Mouse (Mus musculus): Measurements from ENCODE around the gene Id1. TPM values are rescaled to one million over a fixed set of nuclear protein-coding genes. Genes with fewer than 3 reads are reported as not detected.

Id1 gene
- polyA plus RNA-seq, 1 experiment from 2014 or later: 116 TPM

- no peak overlapping the region; the same call in 1 of the 2 replicates for H3K27ac ChIP-seq (ENCODE audit: low read depth, low read length)
- peaks cover 11% of the 10 kb centered on the region for H3K4me1 ChIP-seq (ENCODE audit: control insufficient read depth, insufficient read depth, low read length)
- H3K4me2 ChIP-seq (ENCODE audit: low read depth): peak overlapping the region; percentile 5; the same call in 1 of the 2 replicates
- peak; percentile 86 for DNase-seq (ENCODE audit: low spot score)
- no peaks in the 10 kb centered on the region for H3K9me3 ChIP-seq (ENCODE audit: control insufficient read depth, low read length)
- no peak overlapping the region for H3K9ac ChIP-seq (ENCODE audit: low read length)
- no peak overlapping the region for H3K4me3 ChIP-seq (ENCODE audit: low read depth, low read length)
- no peaks in the 10 kb centered on the region for H3K27me3 ChIP-seq (ENCODE audit: control insufficient read depth, insufficient read depth, low read length)
- WGBS: 19% methylated on average over 25 of the region's 25 CpGs
- peak; percentile 51 for ATAC-seq (ENCODE audit: insufficient read depth, low FRiP score, low TSS enrichment)
- no peaks in the 10 kb centered on the region for H3K36me3 ChIP-seq (ENCODE audit: control insufficient read depth, insufficient read depth, low read length)
Observed at GRCm38 (mm10) chr2:152766387-152767123, 30.5 kb downstream of the Id1 start.

GRCm38 (mm10) chr2:152767618-152768271 lies 31.7 kb downstream of the Id1 start:
- H3K9me3 ChIP-seq (ENCODE audit: control insufficient read depth, low read length): no peaks in the 10 kb centered on the region
- H3K4me2 ChIP-seq (ENCODE audit: low read depth): no peak overlapping the region
- 53% methylated on average over 12 of the region's 12 CpGs for WGBS
- no peak for DNase-seq (ENCODE audit: low spot score)
- no peaks in the 10 kb centered on the region for H3K36me3 ChIP-seq (ENCODE audit: control insufficient read depth, insufficient read depth, low read length)
- no peak overlapping the region for H3K4me3 ChIP-seq (ENCODE audit: low read depth, low read length)
- no peak for ATAC-seq (ENCODE audit: insufficient read depth, low FRiP score, low TSS enrichment)
- no peak overlapping the region for H3K27ac ChIP-seq (ENCODE audit: low read depth, low read length)
- no peak overlapping the region for H3K9ac ChIP-seq (ENCODE audit: low read length)
- no peaks in the 10 kb centered on the region for H3K27me3 ChIP-seq (ENCODE audit: control insufficient read depth, insufficient read depth, low read length)
- H3K4me1 ChIP-seq (ENCODE audit: control insufficient read depth, insufficient read depth, low read length): peaks cover 11% of the 10 kb centered on the region

- 86% methylated on average over 7 of the region's 7 CpGs for WGBS
- Histone ChIP-seq H3K27ac (ENCODE audit: low read depth, low read length) (no peak overlapping the region), H3K36me3 (ENCODE audit: control insufficient read depth, insufficient read depth, low read length) (no peaks in the 10 kb centered on the region)
Observed at GRCm38 (mm10) chr2:152769677-152770076, 33.6 kb downstream of the Id1 start.

GRCm38 (mm10) chr2:152771571-152771970 lies 35.5 kb downstream of the Id1 start:
- H3K36me3 ChIP-seq (ENCODE audit: control insufficient read depth, insufficient read depth, low read length): no peaks in the 10 kb centered on the region
- no peaks in the 10 kb centered on the region for H3K9me3 ChIP-seq (ENCODE audit: control insufficient read depth, low read length)
- no peak overlapping the region for H3K4me2 ChIP-seq (ENCODE audit: low read depth)
- ATAC-seq (ENCODE audit: insufficient read depth, low FRiP score, low TSS enrichment) (no peak), DNase-seq (ENCODE audit: low spot score) (no peak)
- no peak overlapping the region for H3K9ac ChIP-seq (ENCODE audit: low read length)
- 92% methylated on average over 9 of the region's 9 CpGs for WGBS
- no peaks in the 10 kb centered on the region for H3K4me1 ChIP-seq (ENCODE audit: control insufficient read depth, insufficient read depth, low read length)
- no peak overlapping the region for H3K27ac ChIP-seq (ENCODE audit: low read depth, low read length)
- no peak overlapping the region for H3K4me3 ChIP-seq (ENCODE audit: low read depth, low read length)
- no peaks in the 10 kb centered on the region for H3K27me3 ChIP-seq (ENCODE audit: control insufficient read depth, insufficient read depth, low read length)

More at GRCm38 (mm10) chr2:152769677-152770076, 33.6 kb downstream of the Id1 start:
- no peaks in the 10 kb centered on the region for H3K27me3 ChIP-seq (ENCODE audit: control insufficient read depth, insufficient read depth, low read length)
- DNase-seq (ENCODE audit: low spot score) (no peak), ATAC-seq (ENCODE audit: insufficient read depth, low FRiP score, low TSS enrichment) (no peak)
- no peaks in the 10 kb centered on the region for H3K9me3 ChIP-seq (ENCODE audit: control insufficient read depth, low read length)
- no peak overlapping the region for H3K9ac ChIP-seq (ENCODE audit: low read length)
- H3K4me3 ChIP-seq (ENCODE audit: low read depth, low read length): no peak overlapping the region
- H3K4me1 ChIP-seq (ENCODE audit: control insufficient read depth, insufficient read depth, low read length): peaks cover under 1% of the 10 kb centered on the region
- H3K4me2 ChIP-seq (ENCODE audit: low read depth): no peak overlapping the region

- no peak for ATAC-seq (ENCODE audit: insufficient read depth, low FRiP score, low TSS enrichment)
- 56% methylated on average over 1 of the region's 1 CpGs for WGBS
- H3K36me3 ChIP-seq (ENCODE audit: control insufficient read depth, insufficient read depth, low read length): no peaks in the 10 kb centered on the region
- H3K4me2 ChIP-seq (ENCODE audit: low read depth): no peak overlapping the region
- H3K4me3 ChIP-seq (ENCODE audit: low read depth, low read length): no peak overlapping the region
- no peak for DNase-seq (ENCODE audit: low spot score)
- H3K9me3 ChIP-seq (ENCODE audit: control insufficient read depth, low read length): no peaks in the 10 kb centered on the region
- H3K4me1 ChIP-seq (ENCODE audit: control insufficient read depth, insufficient read depth, low read length): no peaks in the 10 kb centered on the region
- H3K9ac ChIP-seq (ENCODE audit: low read length): no peak overlapping the region
- H3K27me3 ChIP-seq (ENCODE audit: control insufficient read depth, insufficient read depth, low read length): no peaks in the 10 kb centered on the region
- H3K27ac ChIP-seq (ENCODE audit: low read depth, low read length): no peak overlapping the region
Observed at GRCm38 (mm10) chr2:152772231-152772630, 36.2 kb downstream of the Id1 start.

GRCm38 (mm10) chr2:152775357-152775756 lies 39.3 kb downstream of the Id1 start:
- ATAC-seq (ENCODE audit: insufficient read depth, low FRiP score, low TSS enrichment) (no peak), DNase-seq (ENCODE audit: low spot score) (no peak)
- no peak overlapping the region for H3K9ac ChIP-seq (ENCODE audit: low read length)
- H3K4me2 ChIP-seq (ENCODE audit: low read depth): no peak overlapping the region
- 88% methylated on average over 4 of the region's 4 CpGs for WGBS
- no peaks in the 10 kb centered on the region for H3K27me3 ChIP-seq (ENCODE audit: control insufficient read depth, insufficient read depth, low read length)
- no peak overlapping the region for H3K27ac ChIP-seq (ENCODE audit: low read depth, low read length)
- H3K4me1 ChIP-seq (ENCODE audit: control insufficient read depth, insufficient read depth, low read length): no peaks in the 10 kb centered on the region
- no peak overlapping the region for H3K4me3 ChIP-seq (ENCODE audit: low read depth, low read length)
- no peaks in the 10 kb centered on the region for H3K9me3 ChIP-seq (ENCODE audit: control insufficient read depth, low read length)
- H3K36me3 ChIP-seq (ENCODE audit: control insufficient read depth, insufficient read depth, low read length): no peaks in the 10 kb centered on the region

- Histone ChIP-seq H3K4me2 (ENCODE audit: low read depth) (no peak overlapping the region), H3K36me3 (ENCODE audit: control insufficient read depth, insufficient read depth, low read length) (no peaks in the 10 kb centered on the region), H3K4me3 (ENCODE audit: low read depth, low read length) (no peak overlapping the region), H3K9ac (ENCODE audit: low read length) (no peak overlapping the region), H3K27ac (ENCODE audit: low read depth, low read length) (no peak overlapping the region), H3K9me3 (ENCODE audit: control insufficient read depth, low read length) (no peaks in the 10 kb centered on the region), H3K4me1 (ENCODE audit: control insufficient read depth, insufficient read depth, low read length) (no peaks in the 10 kb centered on the region), H3K27me3 (ENCODE audit: control insufficient read depth, insufficient read depth, low read length) (no peaks in the 10 kb centered on the region)
- ATAC-seq (ENCODE audit: insufficient read depth, low FRiP score, low TSS enrichment): no peak
- 81% methylated on average over 3 of the region's 3 CpGs for WGBS
- no peak for DNase-seq (ENCODE audit: low spot score)
Observed at GRCm38 (mm10) chr2:152776019-152776418, 40.0 kb downstream of the Id1 start.

GRCm38 (mm10) chr2:152776435-152776834 lies 40.4 kb downstream of the Id1 start:
- no peaks in the 10 kb centered on the region for H3K9me3 ChIP-seq (ENCODE audit: control insufficient read depth, low read length)
- 89% methylated on average over 2 of the region's 2 CpGs for WGBS
- H3K36me3 ChIP-seq (ENCODE audit: control insufficient read depth, insufficient read depth, low read length): no peaks in the 10 kb centered on the region
- no peak overlapping the region for H3K9ac ChIP-seq (ENCODE audit: low read length)
- no peak overlapping the region for H3K27ac ChIP-seq (ENCODE audit: low read depth, low read length)
- no peaks in the 10 kb centered on the region for H3K27me3 ChIP-seq (ENCODE audit: control insufficient read depth, insufficient read depth, low read length)
- no peak overlapping the region for H3K4me3 ChIP-seq (ENCODE audit: low read depth, low read length)
- H3K4me2 ChIP-seq (ENCODE audit: low read depth): no peak overlapping the region
- DNase-seq (ENCODE audit: low spot score) (no peak), ATAC-seq (ENCODE audit: insufficient read depth, low FRiP score, low TSS enrichment) (no peak)
- no peaks in the 10 kb centered on the region for H3K4me1 ChIP-seq (ENCODE audit: control insufficient read depth, insufficient read depth, low read length)

- Histone ChIP-seq H3K9me3 (ENCODE audit: control insufficient read depth, low read length) (no peaks in the 10 kb centered on the region), H3K4me3 (ENCODE audit: low read depth, low read length) (no peak overlapping the region), H3K27ac (ENCODE audit: low read depth, low read length) (no peak overlapping the region), H3K9ac (ENCODE audit: low read length) (no peak overlapping the region), H3K4me1 (ENCODE audit: control insufficient read depth, insufficient read depth, low read length) (no peaks in the 10 kb centered on the region), H3K36me3 (ENCODE audit: control insufficient read depth, insufficient read depth, low read length) (no peaks in the 10 kb centered on the region), H3K27me3 (ENCODE audit: control insufficient read depth, insufficient read depth, low read length) (no peaks in the 10 kb centered on the region), H3K4me2 (ENCODE audit: low read depth) (no peak overlapping the region)
- WGBS: 90% methylated on average over 3 of the region's 3 CpGs
- no peak for ATAC-seq (ENCODE audit: insufficient read depth, low FRiP score, low TSS enrichment)
- DNase-seq (ENCODE audit: low spot score): no peak
Observed at GRCm38 (mm10) chr2:152777081-152777480, 41.0 kb downstream of the Id1 start.

Data from neural tube, embryonic 11.5 days (tissue).